Mouse (Mus musculus) neural tube, embryonic 11.5 days (tissue): ENCODE measurements around the gene Uspl1. TPM values are rescaled to one million over a fixed set of nuclear protein-coding genes. Genes with fewer than 3 reads are reported as not detected.

Experiments
- ATAC-seq: fragments of 200-750 bp; cut with Nextera tagmentation; 2 replicates; pipeline ENCODE4 v1.8.0; 2017; ENCODE audit warnings: moderate number of reproducible peaks, mild to moderate bottlenecking, moderate TSS enrichment, moderate library complexity; ENCODE audit not compliant: insufficient read depth, low FRiP score, low TSS enrichment
- DNase-seq: peaks from one replicate; pipeline ENCODE4 v3.0.0-alpha.2; 2015; ENCODE audit warnings: low spot score
- H3K27ac ChIP-seq: fragments of 300-500 bp; sonication (generic); 2 replicates; pipeline ENCODE4 v1.5.1; 2014; ENCODE audit warnings: low read depth, mild to moderate bottlenecking, low read length
- H3K27me3 ChIP-seq: fragments of 300-500 bp; sonication (generic); 2 replicates; pipeline ENCODE4 v1.6.1; 2014; ENCODE audit warnings: mild to moderate bottlenecking, low read length, mixed read lengths; ENCODE audit not compliant: control insufficient read depth, insufficient read depth
- H3K36me3 ChIP-seq: fragments of 300-500 bp; sonication (generic); 2 replicates; pipeline ENCODE4 v1.6.1; 2014; ENCODE audit warnings: mild to moderate bottlenecking, low read length, moderate library complexity, mixed read lengths; ENCODE audit not compliant: control insufficient read depth, insufficient read depth
- H3K4me1 ChIP-seq: fragments of 300-500 bp; sonication (generic); 2 replicates; pipeline ENCODE4 v1.6.1; 2014; ENCODE audit warnings: low read length, mixed read lengths; ENCODE audit not compliant: control insufficient read depth, insufficient read depth
- H3K4me2 ChIP-seq: fragments of 300-500 bp; sonication (generic); 2 replicates; pipeline ENCODE4 v1.6.1; 2014; ENCODE audit warnings: low read depth, mild to moderate bottlenecking, moderate library complexity
- H3K4me3 ChIP-seq: fragments of 300-500 bp; sonication (generic); 2 replicates; pipeline ENCODE4 v1.5.1; 2014; ENCODE audit warnings: low read depth, low read length
- H3K9ac ChIP-seq: fragments of 300-500 bp; sonication (generic); 2 replicates; pipeline ENCODE4 v1.6.1; 2014; ENCODE audit warnings: mild to moderate bottlenecking, low read length
- H3K9me3 ChIP-seq: fragments of 300-500 bp; sonication (generic); 2 replicates; pipeline ENCODE4 v1.6.1; 2016; ENCODE audit warnings: low read length; ENCODE audit not compliant: control insufficient read depth
- WGBS: fragments of 180-500 bp; shearing (Covaris S2); extraction: QIAGEN DNeasy Blood & Tissue Kit; methylation state at CpG from one replicate; pipeline ENCODE4 v1.1.7; 2014; 5-methylcytosine and 5-hydroxymethylcytosine counted together
- polyA plus RNA-seq: library from polyadenylated mRNA; unstranded; fragments of >200 nt; fragmentation: Nextera tagmentation; extraction: Ambion mirVana; gene quantifications from 2 replicates; pipeline ENCODE4 v1.2.1, GENCODE M21; 2014

The Uspl1 gene
- polyA plus RNA-seq, 1 experiment from 2014 or later = 78.6 TPM

DNA sequence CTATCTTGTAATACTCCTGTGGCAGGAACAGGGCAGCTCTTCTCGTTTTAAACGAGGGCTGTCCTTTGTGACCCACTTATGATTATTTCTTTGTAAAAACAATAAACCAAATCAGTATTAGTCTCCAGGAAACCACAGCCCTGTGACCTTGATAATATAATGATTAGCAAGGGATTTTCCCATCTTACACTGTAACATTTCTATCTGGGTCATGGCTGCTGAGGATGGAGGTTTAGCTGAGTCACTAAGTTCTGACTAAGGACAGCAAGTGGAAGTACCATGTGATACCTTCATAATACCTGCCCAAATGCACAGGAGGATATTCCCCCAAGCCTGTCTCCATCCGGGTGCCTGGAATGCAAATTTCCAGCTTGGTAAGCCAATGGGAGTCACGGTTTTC is 23.7 kb upstream of the Uspl1 start:
- H3K4me3 ChIP-seq = no peak overlapping the region
- H3K4me2 ChIP-seq = no peak overlapping the region
- H3K9me3 ChIP-seq = no peaks in the 10 kb centered on the region
- WGBS = 84% methylated on average over 4 of the region's 4 CpGs
- ATAC-seq (no peak), DNase-seq (no peak)
- no peaks in the 10 kb centered on the region for H3K27me3 ChIP-seq
- no peak overlapping the region for H3K27ac ChIP-seq
- no peaks in the 10 kb centered on the region for H3K36me3 ChIP-seq
- no peaks in the 10 kb centered on the region for H3K4me1 ChIP-seq
- no peak overlapping the region for H3K9ac ChIP-seq

DNA sequence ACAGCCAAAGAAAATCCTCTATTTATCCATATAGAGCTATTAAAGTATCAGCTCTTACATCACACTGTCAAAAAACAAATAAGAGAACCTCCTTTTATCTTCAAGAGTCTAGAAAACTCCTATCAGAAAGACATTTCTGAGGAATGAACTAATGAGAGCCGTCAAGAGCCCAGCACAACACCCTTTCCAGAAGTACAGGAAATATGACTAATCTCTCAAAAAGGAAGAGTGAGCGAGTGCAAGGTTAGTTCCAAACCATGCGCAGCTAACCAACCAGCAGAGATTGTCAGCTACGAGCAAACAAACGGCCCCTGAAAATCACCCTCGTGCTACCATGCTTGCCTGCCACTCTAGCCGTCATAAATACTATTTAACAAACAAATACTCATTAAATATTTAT is 21.3 kb upstream of the Uspl1 start:
- WGBS = 81% methylated on average over 7 of the region's 7 CpGs
- H3K4me3 ChIP-seq = no peak overlapping the region
- DNase-seq (no peak), ATAC-seq (no peak)
- H3K4me2 ChIP-seq = no peak overlapping the region
- H3K4me1 ChIP-seq = no peaks in the 10 kb centered on the region
- no peak overlapping the region for H3K27ac ChIP-seq
- no peak overlapping the region for H3K9ac ChIP-seq
- no peaks in the 10 kb centered on the region for H3K36me3 ChIP-seq
- no peaks in the 10 kb centered on the region for H3K9me3 ChIP-seq
- H3K27me3 ChIP-seq = no peaks in the 10 kb centered on the region

DNA sequence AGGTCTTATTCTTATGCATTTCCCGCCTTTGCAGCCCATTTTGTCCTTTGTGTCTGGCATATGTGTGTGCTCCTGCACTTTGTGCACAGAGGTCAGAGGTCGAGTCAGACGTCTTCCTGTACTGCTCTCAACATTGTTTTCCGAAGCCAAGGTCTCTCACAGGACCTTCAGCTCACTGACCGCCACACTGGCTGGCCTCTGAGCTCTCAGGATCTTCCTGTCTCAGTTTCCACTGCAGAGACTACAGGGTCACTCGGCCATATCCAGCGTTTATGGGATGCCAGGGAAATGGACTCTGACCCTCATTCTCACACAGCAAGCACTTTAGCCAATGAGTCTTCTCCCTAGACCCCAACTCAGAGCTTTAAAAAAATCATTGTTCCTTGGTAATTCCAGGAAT is 19.3 kb upstream of the Uspl1 start:
- DNase-seq = no peak
- WGBS = 47% methylated on average over 7 of the region's 7 CpGs
- Histone ChIP-seq H3K27ac (no peak overlapping the region), H3K27me3 (no peaks in the 10 kb centered on the region), H3K9me3 (no peaks in the 10 kb centered on the region), H3K36me3 (no peaks in the 10 kb centered on the region), H3K4me2 (no peak overlapping the region), H3K4me1 (no peaks in the 10 kb centered on the region), H3K9ac (no peak overlapping the region), H3K4me3 (no peak overlapping the region)
- no peak for ATAC-seq

DNA sequence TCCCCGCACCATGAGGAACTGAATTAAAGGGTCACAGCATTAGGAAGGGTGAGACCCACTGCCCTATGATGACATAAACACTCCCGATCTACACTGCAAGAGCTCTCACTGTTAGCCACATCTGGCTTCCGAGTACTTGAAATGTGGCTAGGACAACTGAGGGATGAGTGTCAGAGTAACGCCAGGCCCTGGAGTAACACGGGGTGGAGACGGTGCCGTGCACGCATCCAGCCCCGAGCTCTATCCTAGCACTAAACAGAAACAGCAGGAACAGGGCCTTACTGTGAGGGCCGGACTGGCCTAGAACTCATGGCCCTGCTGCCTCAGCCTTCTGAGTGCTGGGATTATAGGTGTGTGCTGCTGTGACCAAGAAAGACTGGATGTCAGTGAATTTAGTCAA is 18.1 kb upstream of the Uspl1 start:
- no peaks in the 10 kb centered on the region for H3K36me3 ChIP-seq
- DNase-seq = no peak
- no peaks in the 10 kb centered on the region for H3K9me3 ChIP-seq
- H3K27ac ChIP-seq = no peak overlapping the region
- H3K4me3 ChIP-seq = no peak overlapping the region
- H3K9ac ChIP-seq = no peak overlapping the region
- 0 out of 2 replicates have a peak, but pooled peaks cover 3% of the 10 kb centered on the region for H3K4me1 ChIP-seq
- H3K27me3 ChIP-seq = no peaks in the 10 kb centered on the region
- H3K4me2 ChIP-seq = no peak overlapping the region
- WGBS = 92% methylated on average over 10 of the region's 10 CpGs
- no peak for ATAC-seq

DNA sequence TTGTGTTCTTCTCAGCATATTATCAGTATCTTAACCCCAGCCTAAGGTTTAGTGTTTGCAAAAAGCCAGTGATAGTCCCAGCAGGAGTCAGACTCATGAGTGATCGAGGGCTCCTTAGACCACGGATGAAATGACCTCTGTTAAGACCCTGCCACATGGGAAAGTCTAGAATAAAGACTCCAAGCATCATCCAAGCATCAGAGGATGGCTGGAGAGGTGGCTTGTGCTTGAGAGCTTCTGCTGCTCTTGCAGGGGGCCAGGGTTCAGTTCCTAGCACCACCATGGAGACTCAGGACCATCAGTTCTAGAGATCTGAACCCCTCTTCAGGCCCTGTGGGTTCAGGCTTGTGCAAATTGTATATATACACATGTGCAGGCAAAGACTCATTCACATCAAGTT is 16.1 kb upstream of the Uspl1 start:
- Histone ChIP-seq H3K9me3 (no peaks in the 10 kb centered on the region), H3K4me1 (0 out of 2 replicates have a peak, but pooled peaks cover 3% of the 10 kb centered on the region), H3K36me3 (no peaks in the 10 kb centered on the region), H3K27me3 (no peaks in the 10 kb centered on the region), H3K27ac (no peak overlapping the region), H3K4me2 (no peak overlapping the region), H3K9ac (no peak overlapping the region), H3K4me3 (no peak overlapping the region)
- WGBS = 85% methylated on average over 2 of the region's 2 CpGs
- ATAC-seq = no peak
- no peak for DNase-seq

DNA sequence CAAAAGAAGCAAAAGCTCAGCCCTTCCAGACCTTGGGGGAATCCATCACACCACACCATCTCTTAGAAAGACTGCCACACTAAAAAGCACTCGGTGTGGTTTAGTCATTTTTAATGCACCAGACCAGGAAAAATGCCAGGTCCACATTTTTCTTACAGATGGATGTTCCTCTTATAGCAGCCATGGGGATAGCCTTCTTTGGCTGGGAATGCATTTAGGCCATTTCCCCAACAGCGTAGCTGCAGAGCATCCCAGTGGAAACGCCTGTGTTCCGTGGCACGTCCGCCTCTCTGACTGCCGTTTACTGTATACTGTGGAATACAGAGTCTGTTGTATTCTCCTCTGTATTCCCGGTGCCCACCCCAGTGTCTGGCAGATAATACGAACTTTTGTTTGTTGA is 15.3 kb upstream of the Uspl1 start:
- H3K9ac ChIP-seq = no peak overlapping the region
- no peaks in the 10 kb centered on the region for H3K9me3 ChIP-seq
- 0 out of 2 replicates have a peak, but pooled peaks cover 3% of the 10 kb centered on the region for H3K4me1 ChIP-seq
- DNase-seq (peak; percentile 23), ATAC-seq (no peak)
- no peak overlapping the region for H3K4me3 ChIP-seq
- no peak overlapping the region for H3K27ac ChIP-seq
- H3K27me3 ChIP-seq = no peaks in the 10 kb centered on the region
- no peak overlapping the region for H3K4me2 ChIP-seq
- 84% methylated on average over 9 of the region's 9 CpGs for WGBS
- no peaks in the 10 kb centered on the region for H3K36me3 ChIP-seq

DNA sequence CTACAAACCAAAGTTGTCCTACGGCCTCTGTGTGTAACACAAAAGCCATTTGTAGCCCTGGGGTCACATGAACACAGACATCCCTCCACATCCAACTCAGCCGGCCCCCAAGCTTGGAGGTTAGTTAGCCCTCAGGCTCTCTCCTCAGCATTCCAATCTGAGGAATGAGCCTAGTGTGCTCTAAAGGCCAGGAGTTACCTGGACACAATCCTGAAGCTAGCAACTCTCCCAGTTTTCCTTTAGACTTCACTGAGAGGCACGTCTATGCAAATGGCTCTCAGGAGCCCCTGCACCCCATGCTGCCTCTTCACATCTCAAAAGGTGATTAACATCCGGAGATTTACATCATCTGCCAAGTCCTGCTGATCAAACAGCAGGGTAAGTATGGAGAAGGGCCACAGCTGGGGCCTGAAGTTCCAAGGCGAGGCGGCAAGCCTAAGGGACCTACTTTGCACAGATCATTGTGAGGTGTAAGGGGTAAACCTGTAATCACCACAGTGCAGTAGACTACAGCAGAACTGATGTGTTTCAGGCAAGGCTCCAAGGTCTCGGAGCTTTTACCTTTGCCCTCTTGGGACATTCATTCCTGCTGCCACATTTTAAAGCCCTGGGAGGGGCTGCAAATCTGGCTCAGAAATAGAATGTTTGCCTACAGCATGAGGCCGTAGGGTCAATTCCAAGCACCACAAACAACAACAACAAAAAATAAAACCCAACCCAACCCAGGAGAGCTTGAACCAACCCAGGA is 13.1 kb upstream of the Uspl1 start:
- DNase-seq (no peak), ATAC-seq (no peak)
- no peaks in the 10 kb centered on the region for H3K36me3 ChIP-seq
- no peak overlapping the region for H3K4me2 ChIP-seq
- no peaks in the 10 kb centered on the region for H3K27me3 ChIP-seq
- 52% methylated on average over 8 of the region's 8 CpGs for WGBS
- H3K27ac ChIP-seq = no peak overlapping the region
- 0 out of 2 replicates have a peak, but pooled peaks cover 3% of the 10 kb centered on the region for H3K4me1 ChIP-seq
- H3K9ac ChIP-seq = no peak overlapping the region
- no peak overlapping the region for H3K4me3 ChIP-seq
- no peaks in the 10 kb centered on the region for H3K9me3 ChIP-seq

DNA sequence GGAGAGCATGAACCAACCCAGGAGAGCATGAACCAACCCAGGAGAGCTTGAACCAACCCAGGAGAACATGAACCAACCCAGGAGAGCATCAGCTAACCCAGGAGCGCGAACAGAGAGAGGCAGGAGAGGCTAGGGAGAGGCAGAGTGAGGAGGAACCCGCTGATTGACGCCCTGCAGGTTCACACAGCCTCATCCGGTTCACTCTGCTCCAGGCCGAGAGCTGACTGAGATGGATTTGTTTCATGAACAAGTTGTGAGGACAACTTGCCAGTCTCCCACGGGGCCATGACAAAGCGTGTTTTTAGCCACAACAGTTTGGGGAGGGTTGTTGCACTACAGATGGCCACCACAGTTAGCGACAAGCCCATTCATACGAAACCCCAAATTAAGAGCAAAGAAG is 11.9 kb upstream of the Uspl1 start:
- H3K27ac ChIP-seq = no peak overlapping the region
- H3K36me3 ChIP-seq = no peaks in the 10 kb centered on the region
- 0 out of 2 replicates have a peak, but pooled peaks cover 3% of the 10 kb centered on the region for H3K4me1 ChIP-seq
- H3K27me3 ChIP-seq = no peaks in the 10 kb centered on the region
- H3K4me3 ChIP-seq = no peak overlapping the region
- H3K9me3 ChIP-seq = no peaks in the 10 kb centered on the region
- no peak overlapping the region for H3K4me2 ChIP-seq
- WGBS = 80% methylated on average over 10 of the region's 10 CpGs
- ATAC-seq = no peak
- DNase-seq = no peak
- no peak overlapping the region for H3K9ac ChIP-seq

DNA sequence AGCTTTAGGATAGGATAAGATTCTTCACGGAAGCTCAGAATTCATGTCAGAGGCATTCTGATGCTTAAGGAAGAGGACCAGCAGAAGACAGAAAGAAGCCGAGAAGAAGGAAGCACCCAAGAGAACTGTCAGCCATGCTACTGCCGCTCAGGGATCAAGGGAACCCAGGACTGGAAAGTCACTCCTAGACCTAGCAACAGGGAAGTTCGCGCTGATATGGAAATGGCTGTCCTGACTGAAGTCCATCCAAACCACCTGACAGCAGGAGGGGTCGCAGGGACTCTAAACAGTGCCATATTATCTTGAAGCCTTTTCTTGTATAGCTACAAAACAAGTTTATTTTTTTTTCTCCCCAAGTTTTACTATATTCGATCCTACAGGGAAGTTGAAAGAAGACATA is 9.6 kb upstream of the Uspl1 start:
- no peak for ATAC-seq
- no peak overlapping the region for H3K4me2 ChIP-seq
- 0 out of 2 replicates have a peak, but pooled peaks cover 3% of the 10 kb centered on the region for H3K4me1 ChIP-seq
- no peak overlapping the region for H3K27ac ChIP-seq
- no peaks in the 10 kb centered on the region for H3K36me3 ChIP-seq
- H3K9me3 ChIP-seq = no peaks in the 10 kb centered on the region
- 86% methylated on average over 7 of the region's 7 CpGs for WGBS
- H3K27me3 ChIP-seq = no peaks in the 10 kb centered on the region
- DNase-seq = no peak
- H3K9ac ChIP-seq = no peak overlapping the region
- H3K4me3 ChIP-seq = no peak overlapping the region
